Mouse (Mus musculus): ENCODE results near the gene Fam13a.

GRCm38 (mm10) chr6:58889917-58890316 is 134.4 kb downstream of the Fam13a start:
- TF ChIP-seq POLR2A (IDR thresholded peaks at IDR 0.05; ENCODE audit: borderline replicate concordance, low read depth, low read length) (no peak), CTCF (IDR thresholded peaks at IDR 0.05; ENCODE audit: low read depth, low read length) (no peak)
